Mouse (Mus musculus) embryonic facial prominence, embryonic 14.5 days (tissue): Measurements from ENCODE around the gene Cdk6. TPM values are rescaled to one million over a fixed set of nuclear protein-coding genes. Genes with fewer than 3 reads are reported as not detected.

Experiments used
- ATAC-seq: fragments of 200-750 bp; cut with Nextera tagmentation; 2 replicates; pipeline ENCODE4 v1.8.0; 2017; ENCODE audit warnings: low read depth, moderate number of reproducible peaks, moderate TSS enrichment
- DNase-seq: peaks from one replicate; pipeline ENCODE4 v3.0.0-alpha.2; 2015; ENCODE audit warnings: low spot score
- H3K27ac ChIP-seq: fragments of 300-500 bp; sonication (generic); replicated peaks from 2 replicates; pipeline ENCODE4 v1.5.1; 2014; ENCODE audit warnings: low read depth, mild to moderate bottlenecking, low read length, moderate library complexity
- H3K27me3 ChIP-seq: fragments of 300-500 bp; sonication (generic); replicated peaks from 2 replicates; pipeline ENCODE4 v1.6.1; 2014; ENCODE audit warnings: low read length; ENCODE audit not compliant: control insufficient read depth, insufficient read depth
- H3K36me3 ChIP-seq: fragments of 300-500 bp; sonication (generic); 2 replicates; pipeline ENCODE4 v1.6.1; 2014; ENCODE audit warnings: low read length, mixed read lengths; ENCODE audit not compliant: control insufficient read depth, insufficient read depth
- H3K4me1 ChIP-seq: fragments of 300-500 bp; sonication (generic); 2 replicates; pipeline ENCODE4 v1.6.1; 2014; ENCODE audit warnings: antibody characterized with exemption, low read length; ENCODE audit not compliant: control insufficient read depth, insufficient read depth
- H3K4me2 ChIP-seq: fragments of 300-500 bp; sonication (generic); 2 replicates; pipeline ENCODE4 v1.6.1; 2014; ENCODE audit warnings: low read depth, mild to moderate bottlenecking, low read length, moderate library complexity, mixed read lengths
- H3K4me3 ChIP-seq: fragments of 300-500 bp; sonication (generic); 2 replicates; pipeline ENCODE4 v1.5.1; 2014; ENCODE audit warnings: low read depth, mild to moderate bottlenecking, low read length
- H3K9ac ChIP-seq: fragments of 300-500 bp; sonication (generic); 2 replicates; pipeline ENCODE4 v1.6.1; 2014; ENCODE audit warnings: low read depth, mild to moderate bottlenecking, low read length, moderate library complexity, mixed read lengths
- H3K9me3 ChIP-seq: fragments of 300-500 bp; sonication (generic); 2 replicates; pipeline ENCODE4 v1.6.1; 2016; ENCODE audit warnings: low read length; ENCODE audit not compliant: control insufficient read depth
- WGBS: fragments of 180-500 bp; shearing (Covaris S2); extraction: QIAGEN DNeasy Blood & Tissue Kit; methylation state at CpG from one replicate; pipeline ENCODE4 v1.1.7; 2014; 5-methylcytosine and 5-hydroxymethylcytosine counted together
- polyA plus RNA-seq: library from polyadenylated mRNA; unstranded; fragments of >200 nt; fragmentation: Nextera tagmentation; extraction: Ambion mirVana; gene quantifications from 2 replicates; pipeline ENCODE4 v1.2.1, GENCODE M21; 2014

Gene Cdk6
- polyA plus RNA-seq, 1 experiment from 2014 or later = 21.3 TPM

DNA sequence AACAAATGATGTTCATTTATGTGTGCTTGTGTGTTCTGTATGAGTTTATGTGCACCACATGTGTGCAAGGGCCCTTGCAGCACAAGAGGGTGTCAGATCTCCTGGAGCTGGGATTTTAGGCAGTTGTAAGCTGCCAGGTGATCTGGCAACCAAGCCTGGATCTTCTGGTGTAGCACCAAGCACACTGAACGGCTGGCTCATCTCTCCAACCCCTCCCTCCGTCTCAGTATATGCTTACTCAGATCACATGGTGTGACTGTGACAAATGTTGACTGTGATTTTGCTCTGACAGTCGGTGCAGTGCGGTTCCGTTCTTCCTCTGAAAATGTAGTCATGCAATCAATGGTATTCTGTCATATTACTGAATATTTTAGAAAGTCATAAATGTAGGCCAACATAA is 45.9 kb downstream of the Cdk6 start:
- ATAC-seq = no peak
- Histone ChIP-seq H3K27ac (no peak overlapping the region), H3K27me3 (no peaks in the 10 kb centered on the region), H3K36me3 (0 out of 2 replicates have a peak, but pooled peaks cover 7% of the 10 kb centered on the region), H3K4me2 (no peak overlapping the region), H3K9me3 (no peaks in the 10 kb centered on the region), H3K9ac (no peak overlapping the region), H3K4me3 (no peak overlapping the region), H3K4me1 (peaks cover 6% of the 10 kb centered on the region; the same call in 1 of the 2 replicates)
- WGBS = 56% methylated on average over 5 of the region's 5 CpGs
- DNase-seq = no peak

DNA sequence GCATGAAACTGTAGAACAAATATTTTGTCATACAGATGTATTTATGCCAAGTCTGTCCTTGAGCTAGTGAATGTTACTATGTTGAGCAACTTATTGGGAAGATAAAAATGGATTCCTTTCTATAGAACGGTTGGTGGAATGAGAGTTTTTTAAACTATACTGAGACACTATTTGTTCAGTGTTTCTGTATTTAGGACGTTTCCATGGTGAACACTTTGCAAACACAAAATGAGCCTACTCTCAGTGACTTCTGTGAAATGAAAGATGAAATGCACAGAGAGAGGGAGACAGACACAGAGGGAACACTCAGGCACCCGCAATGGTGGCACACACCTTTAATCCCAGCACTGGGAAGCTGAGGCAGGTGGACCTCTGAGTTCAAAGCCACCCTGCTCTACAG is 51.6 kb downstream of the Cdk6 start:
- Histone ChIP-seq H3K27ac (no peak overlapping the region), H3K4me3 (no peak overlapping the region), H3K4me1 (no peaks in the 10 kb centered on the region), H3K9ac (no peak overlapping the region), H3K4me2 (no peak overlapping the region), H3K9me3 (no peaks in the 10 kb centered on the region), H3K27me3 (no peaks in the 10 kb centered on the region), H3K36me3 (0 out of 2 replicates have a peak, but pooled peaks cover 10% of the 10 kb centered on the region)
- DNase-seq (no peak), ATAC-seq (no peak)
- WGBS = 76% methylated on average over 3 of the region's 3 CpGs

DNA sequence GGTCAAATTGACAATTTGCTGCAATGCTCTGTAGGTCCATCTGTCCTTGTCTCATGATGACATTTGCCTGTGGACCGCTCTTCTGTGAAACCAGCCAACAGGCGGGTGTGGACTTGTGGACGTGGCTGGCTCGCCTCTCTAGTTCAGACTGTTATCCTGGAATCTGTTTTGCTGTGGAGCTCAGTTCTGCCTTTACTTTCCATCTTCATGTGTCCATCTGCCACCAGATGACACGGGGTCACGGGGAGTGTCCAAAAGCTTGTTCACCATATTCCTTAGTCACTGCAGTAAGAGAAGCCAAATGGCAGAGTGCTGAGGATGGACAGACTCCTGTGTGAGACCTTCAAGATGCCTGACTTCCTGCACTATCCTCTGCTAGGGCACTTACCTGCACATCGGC is 52.9 kb downstream of the Cdk6 start:
- Histone ChIP-seq H3K4me2 (no peak overlapping the region), H3K36me3 (0 out of 2 replicates have a peak, but pooled peaks cover 10% of the 10 kb centered on the region), H3K9ac (no peak overlapping the region), H3K27ac (no peak overlapping the region), H3K9me3 (no peaks in the 10 kb centered on the region), H3K27me3 (no peaks in the 10 kb centered on the region), H3K4me3 (no peak overlapping the region), H3K4me1 (no peaks in the 10 kb centered on the region)
- no peak for DNase-seq
- 87% methylated on average over 7 of the region's 7 CpGs for WGBS
- no peak for ATAC-seq

DNA sequence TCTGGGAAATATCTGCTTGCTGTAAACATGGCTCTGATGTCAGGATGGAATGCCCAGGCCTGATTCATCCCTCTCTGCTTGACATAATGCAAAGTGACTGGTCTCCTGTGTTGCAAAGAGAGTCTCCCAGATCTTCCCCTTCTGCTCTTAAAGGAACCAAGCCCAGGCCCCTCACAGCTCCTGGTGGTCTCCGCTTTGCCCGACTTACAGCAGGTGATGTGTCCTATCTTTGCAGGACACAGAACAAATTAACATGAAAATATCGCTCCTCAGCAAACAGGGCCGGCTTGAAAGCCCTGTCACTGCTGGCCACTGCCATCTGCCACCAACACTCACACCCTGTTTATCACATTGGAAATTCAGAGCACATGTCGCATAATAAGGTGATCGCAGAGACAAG is 53.7 kb downstream of the Cdk6 start:
- ATAC-seq = no peak
- no peaks in the 10 kb centered on the region for H3K9me3 ChIP-seq
- no peaks in the 10 kb centered on the region for H3K27me3 ChIP-seq
- H3K4me1 ChIP-seq = 0 out of 2 replicates have a peak, but pooled peaks cover 3% of the 10 kb centered on the region
- H3K4me3 ChIP-seq = no peak overlapping the region
- no peak overlapping the region for H3K27ac ChIP-seq
- WGBS = 66% methylated on average over 6 of the region's 6 CpGs
- no peak overlapping the region for H3K9ac ChIP-seq
- 0 out of 2 replicates have a peak, but pooled peaks cover 10% of the 10 kb centered on the region for H3K36me3 ChIP-seq
- no peak for DNase-seq
- no peak overlapping the region for H3K4me2 ChIP-seq

DNA sequence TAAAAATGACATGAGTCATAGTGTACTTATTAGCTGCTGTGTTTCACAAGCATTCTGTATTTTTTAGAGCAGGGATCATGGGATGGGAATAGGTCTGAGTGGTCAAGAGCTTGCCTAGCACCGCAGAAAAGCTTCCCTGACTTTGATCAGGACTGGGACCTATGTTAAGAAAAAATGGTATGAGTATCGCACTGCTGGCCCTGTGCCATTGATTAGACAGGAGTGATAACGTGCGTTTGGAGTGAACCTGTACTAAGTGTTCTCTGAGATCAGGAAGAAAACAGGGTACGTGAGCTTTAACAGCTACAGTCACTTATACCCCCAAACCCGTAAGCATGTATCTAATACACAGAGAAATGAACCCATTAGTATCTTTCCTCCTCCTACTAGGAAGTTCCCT is 54.9 kb downstream of the Cdk6 start:
- Histone ChIP-seq H3K4me1 (peaks cover 3% of the 10 kb centered on the region; the same call in 1 of the 2 replicates), H3K27ac (no peak overlapping the region), H3K4me2 (no peak overlapping the region), H3K4me3 (no peak overlapping the region), H3K27me3 (no peaks in the 10 kb centered on the region), H3K9me3 (no peaks in the 10 kb centered on the region), H3K36me3 (0 out of 2 replicates have a peak, but pooled peaks cover 8% of the 10 kb centered on the region), H3K9ac (no peak overlapping the region)
- ATAC-seq = no peak
- no peak for DNase-seq
- 86% methylated on average over 6 of the region's 6 CpGs for WGBS

DNA sequence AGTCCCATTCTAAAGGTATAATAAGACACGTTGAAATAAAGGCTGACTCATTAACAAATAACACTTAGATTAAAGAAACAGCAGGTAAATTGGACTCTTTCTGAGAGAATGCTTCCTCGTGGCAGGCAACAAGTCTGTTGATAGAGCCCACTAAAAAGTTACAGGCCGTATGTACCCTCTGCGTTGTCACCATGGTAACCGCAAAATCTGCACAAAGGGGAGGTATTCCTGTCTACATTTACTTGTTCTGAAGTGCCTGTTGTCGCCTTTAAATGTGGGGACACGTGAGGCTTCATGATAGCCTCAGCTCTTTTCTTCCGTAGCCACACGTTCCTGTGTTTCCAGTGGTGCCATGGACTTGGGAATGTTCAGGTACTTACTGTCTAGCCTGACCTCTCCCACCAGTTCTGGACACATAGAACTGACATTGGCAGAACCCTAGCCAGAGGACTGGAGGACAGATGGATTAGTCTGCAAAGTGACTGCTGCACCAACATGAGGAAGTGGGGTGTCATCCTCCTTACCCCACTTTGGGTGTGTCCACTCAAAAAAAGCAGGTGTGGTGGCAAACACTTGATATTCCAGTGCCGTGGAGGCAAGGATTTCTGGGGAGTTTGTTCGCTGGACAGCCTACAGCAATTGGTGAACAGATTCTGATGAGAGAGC is 55.8 kb downstream of the Cdk6 start:
- H3K4me2 ChIP-seq = no peak overlapping the region
- no peak overlapping the region for H3K4me3 ChIP-seq
- 87% methylated on average over 11 of the region's 11 CpGs for WGBS
- H3K27me3 ChIP-seq = no peaks in the 10 kb centered on the region
- ATAC-seq (no peak), DNase-seq (no peak)
- no peak overlapping the region for H3K27ac ChIP-seq
- H3K9me3 ChIP-seq = no peaks in the 10 kb centered on the region
- H3K36me3 ChIP-seq = 0 out of 2 replicates have a peak, but pooled peaks cover 4% of the 10 kb centered on the region
- peaks cover 3% of the 10 kb centered on the region; the same call in 1 of the 2 replicates for H3K4me1 ChIP-seq
- H3K9ac ChIP-seq = no peak overlapping the region

DNA sequence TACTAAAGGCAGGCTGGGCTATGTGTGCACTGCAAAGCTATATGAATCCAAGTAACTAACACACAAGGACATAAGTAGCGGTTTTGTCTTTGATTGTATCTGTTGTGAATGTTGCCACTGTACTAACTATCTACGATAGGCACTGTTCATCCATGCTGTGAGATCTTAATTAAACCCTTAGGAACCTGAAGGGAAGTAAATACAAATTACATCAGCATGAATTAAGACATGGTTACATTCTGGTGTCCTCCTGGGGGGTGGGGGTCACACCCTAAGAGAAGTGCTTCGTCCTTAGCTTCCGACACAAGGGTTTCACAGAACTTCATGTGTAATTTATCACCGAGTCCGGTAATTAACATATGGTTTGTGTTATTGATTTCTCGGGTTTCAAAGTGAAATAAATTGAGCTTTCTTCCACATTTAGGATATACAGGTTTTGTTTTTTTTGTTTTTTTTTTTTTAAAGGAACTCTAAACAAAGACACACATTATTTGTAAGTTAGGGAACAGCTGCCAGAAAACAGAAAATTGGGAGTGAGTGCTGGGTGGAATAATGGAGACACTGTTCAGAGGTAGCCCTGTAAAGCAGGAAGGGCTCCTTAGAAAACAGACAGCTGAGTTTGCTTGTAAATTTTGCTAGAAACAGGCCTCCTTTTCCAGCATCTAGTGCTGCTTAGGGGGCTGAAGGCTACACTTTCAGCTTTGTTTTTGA is 58.7 kb downstream of the Cdk6 start:
- no peaks in the 10 kb centered on the region for H3K36me3 ChIP-seq
- peaks cover 3% of the 10 kb centered on the region; the same call in 1 of the 2 replicates for H3K4me1 ChIP-seq
- no peaks in the 10 kb centered on the region for H3K27me3 ChIP-seq
- no peaks in the 10 kb centered on the region for H3K9me3 ChIP-seq
- ATAC-seq (peak; percentile 30; the same call in 1 of the 2 replicates), DNase-seq (peak; percentile 46)
- no peak overlapping the region for H3K4me2 ChIP-seq
- no peak overlapping the region for H3K9ac ChIP-seq
- 32% methylated on average over 7 of the region's 7 CpGs for whole genome bisulfite sequencing
- H3K27ac ChIP-seq = peak overlapping the region; percentile 3; the same call in 1 of the 2 replicates
- H3K4me3 ChIP-seq = no peak overlapping the region

DNA sequence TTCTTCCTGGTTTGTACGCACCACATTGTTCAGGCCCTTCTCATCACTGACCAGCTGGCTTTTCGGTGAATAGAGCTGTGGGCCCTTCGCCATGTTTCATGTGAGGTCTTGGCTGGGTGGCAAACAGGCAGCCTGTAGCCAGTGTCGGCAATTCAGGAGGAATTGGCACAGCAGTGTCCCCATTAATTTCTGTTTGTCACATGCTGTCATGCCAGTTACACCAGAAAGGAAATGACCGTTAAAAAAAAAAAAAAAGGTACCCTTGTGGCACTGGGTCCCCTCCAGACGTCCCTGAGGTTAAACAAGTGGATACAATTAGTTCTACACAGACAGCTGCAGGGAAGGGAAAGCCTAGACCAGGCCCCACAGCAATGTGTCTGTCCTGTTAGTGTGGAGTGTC is 63.8 kb downstream of the Cdk6 start:
- DNase-seq (peak; percentile 62), ATAC-seq (no peak)
- no peak overlapping the region for H3K27ac ChIP-seq
- no peaks in the 10 kb centered on the region; the same call in 1 of the 2 replicates for H3K4me1 ChIP-seq
- no peak overlapping the region for H3K4me2 ChIP-seq
- no peak overlapping the region for H3K9ac ChIP-seq
- no peaks in the 10 kb centered on the region for H3K9me3 ChIP-seq
- no peaks in the 10 kb centered on the region for H3K36me3 ChIP-seq
- H3K27me3 ChIP-seq = no peaks in the 10 kb centered on the region
- 48% methylated on average over 6 of the region's 6 CpGs for WGBS
- H3K4me3 ChIP-seq = no peak overlapping the region
